Mouse (Mus musculus): ENCODE measurements around the gene Chst5. TPM values are rescaled to one million over a fixed set of nuclear protein-coding genes. Genes with fewer than 3 reads are reported as not detected.
"Not testable (repeated sequence)": the region's sequence is repeated elsewhere in the genome, so short reads cannot be mapped to it uniquely, and the experiment has no call there.

Gene Chst5
- polyA plus RNA-seq, 1 experiment, result 0.09 TPM

- no peak overlapping the region for H3K4me3 ChIP-seq (ENCODE audit: low read depth, low read length)
- no peak overlapping the region for H3K27ac ChIP-seq (ENCODE audit: insufficient read depth, low read depth, low read length)
- TF ChIP-seq POLR2A (IDR thresholded peaks at IDR 0.05; ENCODE audit: low read depth, low read length) (no peak), CTCF (IDR thresholded peaks at IDR 0.05; ENCODE audit: extremely low read depth, insufficient read length, insufficient replicate concordance, low read depth, low read length) (no peak)
- peaks cover 48% of the 10 kb centered on the region for H3K36me3 ChIP-seq (ENCODE audit: control insufficient read depth, insufficient read depth, low read length)
- WGBS, result 87% methylated on average over 8 of the region's 8 CpGs
- no peaks in the 10 kb centered on the region for H3K27me3 ChIP-seq (ENCODE audit: control insufficient read depth, insufficient read depth, low read length)
- no peaks in the 10 kb centered on the region for H3K4me1 ChIP-seq (ENCODE audit: control insufficient read depth, insufficient read depth, insufficient read length, low read length)
Observed at GRCm38 (mm10) chr8:111947954-111948353, 37.7 kb upstream of the Chst5 start.

GRCm38 (mm10) chr8:111947144-111947543 lies 36.9 kb upstream of the Chst5 start:
- Histone ChIP-seq H3K4me3 (ENCODE audit: low read depth, low read length) (no peak overlapping the region), H3K27ac (ENCODE audit: insufficient read depth, low read depth, low read length) (no peak overlapping the region), H3K4me1 (ENCODE audit: control insufficient read depth, insufficient read depth, insufficient read length, low read length) (no peaks in the 10 kb centered on the region; the same call in 1 of the 2 replicates), H3K36me3 (ENCODE audit: control insufficient read depth, insufficient read depth, low read length) (peaks cover 48% of the 10 kb centered on the region), H3K27me3 (ENCODE audit: control insufficient read depth, insufficient read depth, low read length) (no peaks in the 10 kb centered on the region)
- TF ChIP-seq POLR2A (IDR thresholded peaks at IDR 0.05; ENCODE audit: low read depth, low read length) (no peak), CTCF (IDR thresholded peaks at IDR 0.05; ENCODE audit: extremely low read depth, insufficient read length, insufficient replicate concordance, low read depth, low read length) (no peak)
- WGBS, result 80% methylated on average over 2 of the region's 2 CpGs

GRCm38 (mm10) chr8:111943544-111943943 lies 33.3 kb upstream of the Chst5 start:
- H3K4me3 ChIP-seq (ENCODE audit: low read depth, low read length), result no peak overlapping the region
- peaks cover 37% of the 10 kb centered on the region for H3K36me3 ChIP-seq (ENCODE audit: control insufficient read depth, insufficient read depth, low read length)
- H3K27ac ChIP-seq (ENCODE audit: insufficient read depth, low read depth, low read length), result no peak overlapping the region
- WGBS, result 81% methylated on average over 2 of the region's 2 CpGs
- peaks cover 3% of the 10 kb centered on the region for H3K4me1 ChIP-seq (ENCODE audit: control insufficient read depth, insufficient read depth, insufficient read length, low read length)
- H3K27me3 ChIP-seq (ENCODE audit: control insufficient read depth, insufficient read depth, low read length), result no peaks in the 10 kb centered on the region
- TF ChIP-seq POLR2A (IDR thresholded peaks at IDR 0.05; ENCODE audit: low read depth, low read length), result no peak
- TF ChIP-seq CTCF (IDR thresholded peaks at IDR 0.05; ENCODE audit: extremely low read depth, insufficient read length, insufficient replicate concordance, low read depth, low read length), result no peak

DNA sequence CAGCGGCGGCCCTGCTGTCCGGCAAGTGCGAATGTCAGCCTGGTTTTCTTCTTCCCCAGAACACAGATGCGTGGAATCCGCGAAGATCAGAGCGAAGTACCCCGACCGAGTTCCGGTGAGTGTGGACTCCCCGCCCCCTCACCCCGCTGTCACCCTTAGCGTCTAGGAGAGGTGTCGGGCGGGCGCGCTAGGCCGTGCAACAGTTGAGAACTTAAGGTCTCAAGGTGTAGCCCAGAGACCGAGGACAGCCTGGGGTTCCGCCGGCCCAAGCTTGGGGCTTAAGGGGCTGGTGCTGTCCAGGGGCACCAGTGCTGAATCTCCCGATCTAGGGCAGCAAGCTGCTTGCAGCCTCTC lies 30.8 kb upstream of the Chst5 start:
- TF ChIP-seq POLR2A (IDR thresholded peaks at IDR 0.05; ENCODE audit: low read depth, low read length) (no peak; the same call in 1 of the 2 replicates), CTCF (IDR thresholded peaks at IDR 0.05; ENCODE audit: extremely low read depth, insufficient read length, insufficient replicate concordance, low read depth, low read length) (no peak)
- Histone ChIP-seq H3K4me3 (ENCODE audit: low read depth, low read length) (peak overlapping the region; percentile 88), H3K36me3 (ENCODE audit: control insufficient read depth, insufficient read depth, low read length) (peaks cover 22% of the 10 kb centered on the region), H3K27ac (ENCODE audit: insufficient read depth, low read depth, low read length) (peak overlapping the region; percentile 26), H3K27me3 (ENCODE audit: control insufficient read depth, insufficient read depth, low read length) (no peaks in the 10 kb centered on the region), H3K4me1 (ENCODE audit: control insufficient read depth, insufficient read depth, insufficient read length, low read length) (peaks cover 3% of the 10 kb centered on the region)
- under 1% methylated on average over 23 of the region's 23 CpGs for WGBS

GRCm38 (mm10) chr8:111940171-111941100 lies 30.2 kb upstream of the Chst5 start, which contains the start of gene Gabarapl2:
Gene Gabarapl2 (plus strand): TSS chr8:111940703.
- H3K36me3 ChIP-seq (ENCODE audit: control insufficient read depth, insufficient read depth, low read length), result peaks cover 17% of the 10 kb centered on the region
- no peaks in the 10 kb centered on the region for H3K27me3 ChIP-seq (ENCODE audit: control insufficient read depth, insufficient read depth, low read length)
- TF ChIP-seq POLR2A (IDR thresholded peaks at IDR 0.05; ENCODE audit: low read depth, low read length) (peak; percentile 75), CTCF (IDR thresholded peaks at IDR 0.05; ENCODE audit: extremely low read depth, insufficient read length, insufficient replicate concordance, low read depth, low read length) (peak; percentile 11; the same call in 1 of the 2 replicates)
- peaks cover 3% of the 10 kb centered on the region for H3K4me1 ChIP-seq (ENCODE audit: control insufficient read depth, insufficient read depth, insufficient read length, low read length)
- H3K4me3 ChIP-seq (ENCODE audit: low read depth, low read length), result peak within 1 kb of the TSS; percentile 88
- under 1% methylated on average over 65 of the region's 65 CpGs for WGBS
- peak within 1 kb of the TSS; percentile 93 for H3K27ac ChIP-seq (ENCODE audit: insufficient read depth, low read depth, low read length)

- peak overlapping the region; percentile 88 for H3K4me3 ChIP-seq (ENCODE audit: low read depth, low read length)
- peaks cover 3% of the 10 kb centered on the region for H3K4me1 ChIP-seq (ENCODE audit: control insufficient read depth, insufficient read depth, insufficient read length, low read length)
- H3K36me3 ChIP-seq (ENCODE audit: control insufficient read depth, insufficient read depth, low read length), result peaks cover 11% of the 10 kb centered on the region
- H3K27ac ChIP-seq (ENCODE audit: insufficient read depth, low read depth, low read length), result peak overlapping the region; percentile 93
- whole genome bisulfite sequencing, result 4% methylated on average over 10 of the region's 10 CpGs
- TF ChIP-seq POLR2A (IDR thresholded peaks at IDR 0.05; ENCODE audit: low read depth, low read length) (0 out of 2 replicates have a peak, but pooled peaks have one; percentile 25), CTCF (IDR thresholded peaks at IDR 0.05; ENCODE audit: extremely low read depth, insufficient read length, insufficient replicate concordance, low read depth, low read length) (no peak)
- H3K27me3 ChIP-seq (ENCODE audit: control insufficient read depth, insufficient read depth, low read length), result no peaks in the 10 kb centered on the region
Observed at GRCm38 (mm10) chr8:111939516-111940142, 29.4 kb upstream of the Chst5 start.

- H3K4me3 ChIP-seq (ENCODE audit: low read depth, low read length); H3K27ac ChIP-seq (ENCODE audit: insufficient read depth, low read depth, low read length): not testable (repeated sequence)
- WGBS, result 87% methylated on average over 9 of the region's 9 CpGs
Observed at GRCm38 (mm10) chr8:111938076-111938985, 28.1 kb upstream of the Chst5 start.

More at GRCm38 (mm10) chr8:111938076-111938985, 28.1 kb upstream of the Chst5 start:
- not testable (repeated sequence) for H3K27me3 ChIP-seq (ENCODE audit: control insufficient read depth, insufficient read depth, low read length); H3K36me3 ChIP-seq (ENCODE audit: control insufficient read depth, insufficient read depth, low read length); H3K4me1 ChIP-seq (ENCODE audit: control insufficient read depth, insufficient read depth, insufficient read length, low read length)
